Mouse (Mus musculus): ENCODE results near the gene Rnf41. TPM values are rescaled to one million over a fixed set of nuclear protein-coding genes. Genes with fewer than 3 reads are reported as not detected.

Rnf41 gene
- polyA plus RNA-seq, 1 experiment from 2014 or later, result 43.3 TPM

DNA sequence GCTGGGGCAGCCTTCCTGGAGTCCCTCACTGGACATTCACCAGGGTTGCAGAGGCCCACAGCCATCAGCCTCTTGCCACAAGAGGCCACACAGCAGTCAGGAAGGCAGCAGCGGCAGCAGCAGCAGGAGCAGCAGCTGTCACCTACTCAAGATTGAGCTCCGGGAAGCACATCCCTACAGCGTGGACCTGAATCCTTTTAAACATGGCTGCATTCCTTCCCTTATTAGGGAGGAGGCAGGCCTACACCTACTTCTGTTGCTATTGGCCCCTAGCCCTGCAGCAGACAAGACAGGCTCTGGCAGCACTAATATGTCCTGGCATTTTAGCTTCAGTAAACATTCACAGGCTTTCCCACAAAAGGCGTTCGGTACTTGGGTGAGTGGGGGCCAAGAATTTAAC is 78.8 kb downstream of the Rnf41 start:
- in situ Hi-C loops (cut with MboI; ENCODE audit: low pct_unique_long_range_greater_than_20kb), result no loop called here
- no peak for DNase-seq (ENCODE audit: low read depth, low spot score)
- CTCF ChIA-PET, result interaction anchor here (0.9 to 1.1 kb wide), 2 partner anchors 55 to 80 kb away, joined by 3 read pairs; no protein-coding TSS in a partner anchor

DNA sequence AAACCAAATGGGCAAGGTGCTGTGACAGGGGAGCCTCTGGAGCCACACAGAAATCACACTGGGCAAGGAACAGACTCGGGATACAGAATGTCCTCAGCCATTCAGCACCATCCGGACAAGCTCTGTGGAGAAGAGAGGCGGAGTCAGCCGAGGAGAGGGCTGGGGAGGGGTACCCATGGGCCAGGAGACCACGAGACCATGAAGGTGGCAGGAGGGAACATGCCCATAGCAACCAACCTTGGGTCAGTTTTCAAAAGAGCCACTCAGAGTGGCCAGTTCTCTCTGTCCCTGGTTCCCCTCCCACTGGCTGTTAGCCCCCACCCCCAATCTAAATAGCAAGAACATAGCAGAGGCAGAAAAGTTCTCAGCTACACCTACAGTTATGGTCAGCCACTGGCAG is 79.5 kb downstream of the Rnf41 start:
- CTCF ChIA-PET, result no interaction called here
- no peak for TF ChIP-seq CTCF (IDR thresholded peaks at IDR 0.05)
- ATAC-seq (no peak), DNase-seq (ENCODE audit: low read depth, low spot score) (no peak)
- no peaks in the 10 kb centered on the region for H3K27me3 ChIP-seq
- POLR2A ChIA-PET, result interaction anchor here (1.0 to 1.7 kb wide), 5 partner anchors 9 to 35 kb away, joined by 3 to 7 read pairs (median 6); partner anchors contain the start of gene Esyt1
- in situ Hi-C loops (cut with MboI; ENCODE audit: low pct_unique_long_range_greater_than_20kb), result no loop called here

More for the DNA sequence above, 78.8 kb downstream of the Rnf41 start:
- H3K27me3 ChIP-seq, result no peaks in the 10 kb centered on the region
- ATAC-seq, result peak; percentile 27
- POLR2A ChIA-PET, result interaction anchor here (0.9 to 1.7 kb wide), 6 partner anchors 9 to 143 kb away, joined by 3 to 7 read pairs (median 5); no protein-coding TSS in a partner anchor
- TF ChIP-seq CTCF (IDR thresholded peaks at IDR 0.05), result no peak

Other genes starting within 250 kb of the Rnf41 start
- gene Rbms2, start 231.4 kb upstream of the Rnf41 start, polyA plus RNA-seq (2021), result 74.2 TPM
- 1.6 TPM for gene Gls2, start 217.2 kb upstream of the Rnf41 start, polyA plus RNA-seq (2021)
- 13.8 TPM for gene Spryd4, start 199.8 kb upstream of the Rnf41 start, polyA plus RNA-seq (2021)
- gene Mip, start 185.8 kb upstream of the Rnf41 start, polyA plus RNA-seq (2021), result 0.04 TPM
- 17.5 TPM for gene Timeless, start 179.6 kb upstream of the Rnf41 start, polyA plus RNA-seq (2021)
- 1.4 TPM for gene Apon, start 157.6 kb upstream of the Rnf41 start, polyA plus RNA-seq (2021)
- 0.10 TPM for gene Apof, start 143.0 kb upstream of the Rnf41 start, polyA plus RNA-seq (2021)
- gene Stat2, start 141.1 kb upstream of the Rnf41 start, polyA plus RNA-seq (2021), result 29.5 TPM
- 0.04 TPM for gene Il23a, start 112.9 kb upstream of the Rnf41 start, polyA plus RNA-seq (2021)
- 20.3 TPM for gene Pan2, start 108.3 kb upstream of the Rnf41 start, polyA plus RNA-seq (2021)
- 200 TPM for gene Cnpy2, start 89.2 kb upstream of the Rnf41 start, polyA plus RNA-seq (2021)
- gene Cs, start 73.9 kb upstream of the Rnf41 start, polyA plus RNA-seq (2021), result 279 TPM
- gene Coq10a, start 42.7 kb upstream of the Rnf41 start, polyA plus RNA-seq (2021), result 34.5 TPM
- 55.9 TPM for gene Ankrd52, start 34.5 kb upstream of the Rnf41 start, polyA plus RNA-seq (2021)
- gene Slc39a5, start 10.4 kb upstream of the Rnf41 start, polyA plus RNA-seq (2021), result 0.12 TPM
- 85.0 TPM for gene Nabp2, start 165 bp upstream of the Rnf41 start, polyA plus RNA-seq (2021)
- 102 TPM for gene Smarcc2, start 47.6 kb downstream of the Rnf41 start, polyA plus RNA-seq (2021)
- 1,994 TPM for gene Myl6, start 82.5 kb downstream of the Rnf41 start, polyA plus RNA-seq (2021)
- 54.1 TPM for gene Myl6b, start 87.0 kb downstream of the Rnf41 start, polyA plus RNA-seq (2021)
- gene Esyt1, start 114.2 kb downstream of the Rnf41 start, polyA plus RNA-seq (2021), result 75.8 TPM
- gene Zc3h10, start 136.1 kb downstream of the Rnf41 start, polyA plus RNA-seq (2021), result 16.8 TPM
- 1,532 TPM for gene Rpl41, start 137.6 kb downstream of the Rnf41 start, polyA plus RNA-seq (2021)
- gene Pa2g4, start 154.3 kb downstream of the Rnf41 start, polyA plus RNA-seq (2021), result 117 TPM
- gene Erbb3, start 178.0 kb downstream of the Rnf41 start, polyA plus RNA-seq (2021), result 1.2 TPM
- gene Rps26, start 215.1 kb downstream of the Rnf41 start, polyA plus RNA-seq (2021), result 259 TPM
- 0.10 TPM for gene Ikzf4, start 234.3 kb downstream of the Rnf41 start, polyA plus RNA-seq (2021)

Data from Patski (cell line).